ENCODE assay signal across 8 mouse cellular contexts in the genomic region with DNA sequence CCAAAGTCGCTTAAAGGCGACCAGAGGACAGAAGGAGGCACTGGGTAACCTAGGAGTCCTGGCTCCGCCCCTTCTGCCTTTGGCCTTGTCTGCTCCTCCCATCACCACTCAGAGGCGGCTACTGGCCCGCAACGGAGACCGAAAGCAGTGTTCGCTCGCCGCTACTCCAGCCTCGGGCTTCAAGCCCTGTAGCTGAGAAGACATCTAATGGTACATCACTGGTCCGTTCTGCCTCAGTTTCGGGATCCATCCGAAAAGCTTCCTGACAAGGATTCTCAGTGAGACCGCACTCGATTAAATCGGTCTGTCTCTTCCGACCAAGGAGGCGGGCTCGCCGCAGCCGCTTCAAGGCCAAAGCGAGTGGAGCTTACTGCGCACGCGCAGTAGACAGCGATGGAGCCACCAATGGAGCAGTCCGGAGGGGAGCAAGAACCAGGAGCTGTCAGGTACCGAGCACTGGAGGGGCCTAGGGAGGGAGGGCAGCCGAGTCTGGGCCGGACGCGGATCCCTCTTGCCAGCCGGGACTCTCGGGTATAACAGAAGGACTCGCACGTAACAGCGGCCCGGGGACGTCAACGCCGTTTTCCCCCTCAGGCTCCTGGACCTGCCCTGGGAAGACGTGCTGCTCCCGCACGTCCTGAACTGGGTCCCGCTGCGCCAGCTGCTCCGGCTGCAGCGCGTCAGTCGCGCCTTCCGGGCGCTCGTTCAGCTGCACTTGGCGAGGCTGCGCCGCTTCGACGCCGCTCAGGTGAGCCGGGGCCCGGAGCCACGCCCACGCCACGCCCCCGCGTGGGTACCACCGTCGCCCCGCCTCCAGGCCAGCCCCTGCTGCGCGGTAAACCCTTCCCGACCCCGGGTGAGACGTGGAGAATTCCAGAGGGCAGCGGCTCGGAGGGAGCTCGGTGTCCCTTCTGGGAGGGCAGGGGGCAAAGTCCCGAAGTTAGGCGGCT. TPM values are rescaled to one million over a fixed set of nuclear protein-coding genes. Genes with fewer than 3 reads are reported as not detected.
DNase-seq lines count a peak whose midpoint lies in the region; ATAC-seq and TF ChIP-seq lines count a peak whose summit lies in the region.

Fbxl15 (plus strand) TSS at position 104 of the 950 bp plus-strand sequence.

- peak within 1 kb of the TSS; percentile 67 for H3K9ac ChIP-seq in embryonic facial prominence, embryonic 14.5 days (ENCODE audit: low read depth, low read length)
- H3K9ac ChIP-seq in limb, embryonic 14.5 days (ENCODE audit: low read depth, low read length, severe bottlenecking): peak within 1 kb of the TSS; percentile 57
- H3K9ac ChIP-seq in midbrain, postnatal 0 days (replicated peaks; ENCODE audit: low read length, poor library complexity, severe bottlenecking): peak within 1 kb of the TSS; percentile 56

- TF ChIP-seq POLR2A in limb, embryonic 14.5 days (IDR thresholded peaks at IDR 0.05; ENCODE audit: borderline replicate concordance, extremely low read depth, insufficient read depth, insufficient read length): peak; percentile 58; the same call in 1 of the 2 replicates

- H3K4me1 ChIP-seq in embryonic facial prominence, embryonic 14.5 days (ENCODE audit: control insufficient read depth, insufficient read depth, low read length): peaks cover 14% of the 10 kb centered on the region
- H3K4me1 ChIP-seq in limb, embryonic 14.5 days (ENCODE audit: control insufficient read depth, insufficient read depth, low read length): peaks cover 7% of the 10 kb centered on the region
- peaks cover 12% of the 10 kb centered on the region; the same call in 1 of the 2 replicates for H3K4me1 ChIP-seq in midbrain, postnatal 0 days (ENCODE audit: insufficient read depth, low read length)

- no peaks in the 10 kb centered on the region for H3K9me3 ChIP-seq in embryonic facial prominence, embryonic 14.5 days (ENCODE audit: control insufficient read depth, low read length)
- H3K9me3 ChIP-seq in limb, embryonic 14.5 days (ENCODE audit: control insufficient read depth, low read length): no peaks in the 10 kb centered on the region
- no peaks in the 10 kb centered on the region for H3K9me3 ChIP-seq in midbrain, postnatal 0 days (ENCODE audit: low read length)

- peak within 1 kb of the TSS; percentile 99 for H3K4me2 ChIP-seq in embryonic facial prominence, embryonic 14.5 days (ENCODE audit: low read depth, low read length)
- H3K4me2 ChIP-seq in limb, embryonic 14.5 days (replicated peaks; ENCODE audit: low read depth, low read length, severe bottlenecking): peak within 1 kb of the TSS; percentile 100
- peak within 1 kb of the TSS; percentile 97 for H3K4me2 ChIP-seq in midbrain, postnatal 0 days (ENCODE audit: low read depth, low read length, poor library complexity, severe bottlenecking)

- ATAC-seq in embryonic facial prominence, embryonic 14.5 days (ENCODE audit: low read depth): peak; percentile 92
- peak; percentile 94 for ATAC-seq in limb, embryonic 14.5 days (ENCODE audit: low FRiP score, low read depth)
- ATAC-seq in midbrain, postnatal 0 days (ENCODE audit: low FRiP score): peak; percentile 86

- peak within 1 kb of the TSS; percentile 83 for H3K27ac ChIP-seq in embryonic facial prominence, embryonic 14.5 days (replicated peaks; ENCODE audit: low read depth, low read length)
- peak within 1 kb of the TSS; percentile 77 for H3K27ac ChIP-seq in limb, embryonic 14.5 days (replicated peaks; ENCODE audit: low read depth, low read length)
- H3K27ac ChIP-seq in midbrain, postnatal 0 days (ENCODE audit: low read depth, low read length): peak within 1 kb of the TSS; percentile 90

- DNase-seq in 3T3-L1 (ENCODE audit: low read depth, low spot score): peak; percentile 98
- peak; percentile 82 to 89 for DNase-seq in adrenal gland, postnatal 4 days (ENCODE audit: low spot score in 2 of 2)
- DNase-seq in embryonic facial prominence, embryonic 14.5 days (ENCODE audit: low spot score): peak; percentile 97
- peak; percentile 92 for DNase-seq in heart, adult 8-10 months (ENCODE audit: low spot score)
- peak; percentile 96 for DNase-seq in kidney, adult 9 months
- DNase-seq in limb, embryonic 14.5 days (ENCODE audit: low spot score): peak; percentile 96
- peak; percentile 98 for DNase-seq in midbrain, postnatal 0 days (ENCODE audit: low spot score)
- peak; percentile 87 to 92 for DNase-seq in spleen, postnatal 14 days (ENCODE audit: low spot score in 2 of 2)

- WGBS in embryonic facial prominence, embryonic 14.5 days: under 1% methylated on average over 71 of the region's 81 CpGs
- under 1% methylated on average over 74 of the region's 81 CpGs for WGBS in limb, embryonic 14.5 days
- under 1% methylated on average over 81 of the region's 81 CpGs for WGBS in midbrain, postnatal 0 days

- H3K4me3 ChIP-seq in embryonic facial prominence, embryonic 14.5 days (ENCODE audit: low read depth, low read length): peak within 1 kb of the TSS; percentile 70
- H3K4me3 ChIP-seq in limb, embryonic 14.5 days (replicated peaks; ENCODE audit: low read length): peak within 1 kb of the TSS; percentile 71
- peak within 1 kb of the TSS; percentile 66 for H3K4me3 ChIP-seq in midbrain, postnatal 0 days (ENCODE audit: low read depth, low read length)

- no peak for TF ChIP-seq CTCF in midbrain, postnatal 0 days (IDR thresholded peaks at IDR 0.05)

- H3K36me3 ChIP-seq in embryonic facial prominence, embryonic 14.5 days (ENCODE audit: control insufficient read depth, insufficient read depth, low read length): peaks cover 25% of the 10 kb centered on the region
- H3K36me3 ChIP-seq in limb, embryonic 14.5 days (ENCODE audit: control insufficient read depth, insufficient read depth, low read length): peaks cover 24% of the 10 kb centered on the region
- peaks cover 26% of the 10 kb centered on the region for H3K36me3 ChIP-seq in midbrain, postnatal 0 days (ENCODE audit: insufficient read depth, low read length)

- H3K27me3 ChIP-seq in embryonic facial prominence, embryonic 14.5 days (replicated peaks; ENCODE audit: control insufficient read depth, insufficient read depth, low read length): peaks cover 40% of the 10 kb centered on the region
- H3K27me3 ChIP-seq in limb, embryonic 14.5 days (ENCODE audit: control insufficient read depth, insufficient read depth, low read length): peaks cover 43% of the 10 kb centered on the region
- H3K27me3 ChIP-seq in midbrain, postnatal 0 days (ENCODE audit: insufficient read depth, low read length): no peaks in the 10 kb centered on the region

RNA-seq across cellular contexts. Expression of gene Fbxl15, which starts in this region (rescaled TPM):
- 10 to 100 TPM in 1 of 2 experiments, 1 to 10 TPM in 1; 9.6 to 10.4 TPM for total RNA-seq in adrenal gland, postnatal 4 days (2021)
- 13.8 and 14.7 TPM in 2 replicates for polyA plus RNA-seq in embryonic facial prominence, embryonic 14.5 days (2014; fragmentation: Nextera tagmentation; extraction: Ambion mirVana)
- 1 to 10 TPM; 4.0 to 6.4 (median 5.6) TPM for total RNA-seq in heart, adult 8-10 months (2022)
- 10.8 and 15.6 TPM in 2 replicates for polyA plus RNA-seq in limb, embryonic 14.5 days (2012; rRNA removed)
- polyA plus RNA-seq in limb, embryonic 14.5 days (2014; fragmentation: Nextera tagmentation; extraction: Ambion mirVana): 13.5 and 15.5 TPM in 2 replicates
- total RNA-seq in midbrain, postnatal 0 days (2014; rRNA removed): 48.3 and 57.8 TPM in 2 replicates
- polyA plus RNA-seq in midbrain, postnatal 0 days (2015; fragmentation: Nextera tagmentation; extraction: Ambion mirVana): 55.2 and 56.8 TPM in 2 replicates

Comparison
In these comparisons a context has a peak if more than half of its experiments do, and no peak if none do; other contexts are left out.
1. Peak in every context shown above with its lines: DNase-seq, ATAC-seq, H3K4me3 ChIP-seq and H3K27ac ChIP-seq.